Mouse (Mus musculus) left cerebral cortex, postnatal 10 days (tissue): ENCODE measurements around the gene Plek. TPM values are rescaled to one million over a fixed set of nuclear protein-coding genes. Genes with fewer than 3 reads are reported as not detected.
"Not testable (repeated sequence)": the region's sequence is repeated elsewhere in the genome, so short reads cannot be mapped to it uniquely, and the experiment has no call there.

Source experiments
- DNase-seq, 2 experiments: peaks; one replicate each; pipeline ENCODE4 v3.0.0; 2021 to 2022; ENCODE audit warnings: low spot score in 2 of 2, mixed read lengths in 1 of 2; ENCODE audit errors: extremely low spot score in 1 of 2
- intact Hi-C: fragments of 180-260 bp; cut with DNase I; formaldehyde crosslinking; loops from one replicate; pipeline ENCODE4 v1.15.1; 2025
- total RNA-seq, 2 experiments: library from RNA; stranded (reverse); gene quantifications; 2 replicates each; pipeline ENCODE4 v1.2.3; 2021

Plek gene
- total RNA-seq = 1 to 10 TPM; 5.4 to 5.5 TPM

DNA sequence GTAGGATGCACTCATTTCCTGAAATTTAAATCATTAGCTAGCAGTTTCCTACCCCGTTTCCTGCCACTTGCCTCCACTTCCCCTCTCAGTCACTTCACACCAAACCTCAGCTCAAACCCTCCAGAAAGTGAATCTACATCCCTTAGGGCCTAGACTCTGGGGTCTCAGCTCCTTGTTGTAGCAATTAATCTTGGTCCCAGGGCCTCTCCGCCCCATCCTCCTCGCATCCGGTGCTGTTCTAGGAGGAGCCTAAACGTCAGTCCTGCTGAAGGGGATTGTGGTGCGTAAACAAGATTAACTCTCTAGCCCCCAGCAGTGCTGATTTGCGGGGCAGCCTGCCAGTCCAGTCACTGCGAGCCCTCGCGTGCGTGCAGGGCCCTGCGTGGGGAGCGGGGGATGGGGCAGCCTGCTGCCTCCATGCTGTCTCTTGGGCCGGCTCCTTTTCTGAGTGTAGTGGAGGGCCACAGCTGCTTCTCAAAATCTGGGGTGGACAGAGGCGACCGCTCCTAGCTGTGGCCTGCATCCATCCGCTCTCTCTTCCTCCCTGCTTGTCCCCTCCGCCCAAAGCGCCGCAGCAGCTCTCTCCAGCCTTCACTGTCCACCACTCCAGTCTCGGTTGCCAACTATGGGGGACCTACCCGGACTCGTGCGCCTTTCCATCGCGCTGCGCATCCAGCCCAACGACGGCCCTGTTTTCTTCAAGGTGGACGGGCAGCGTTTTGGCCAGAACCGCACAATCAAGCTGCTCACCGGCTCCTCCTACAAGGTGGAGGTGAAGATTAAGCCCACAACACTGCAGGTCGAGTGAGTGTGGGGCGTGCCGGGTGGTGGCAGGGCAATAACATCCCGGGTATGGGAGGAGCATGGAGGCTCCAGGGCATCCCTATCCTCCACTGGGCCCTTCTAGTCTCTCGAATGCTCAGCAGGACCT lies at the start of gene Plek, which contains the start of gene Cnrip1:
TSS of gene Plek (minus strand) at position 837 of the 931 bp plus-strand sequence.
TSS of gene Cnrip1 (plus strand) at position 42 of the 931 bp plus-strand sequence.
- intact Hi-C loops = loop anchor here (5.0 kb wide), 1 partner anchor 80 kb away; no protein-coding TSS in a partner anchor

DNA sequence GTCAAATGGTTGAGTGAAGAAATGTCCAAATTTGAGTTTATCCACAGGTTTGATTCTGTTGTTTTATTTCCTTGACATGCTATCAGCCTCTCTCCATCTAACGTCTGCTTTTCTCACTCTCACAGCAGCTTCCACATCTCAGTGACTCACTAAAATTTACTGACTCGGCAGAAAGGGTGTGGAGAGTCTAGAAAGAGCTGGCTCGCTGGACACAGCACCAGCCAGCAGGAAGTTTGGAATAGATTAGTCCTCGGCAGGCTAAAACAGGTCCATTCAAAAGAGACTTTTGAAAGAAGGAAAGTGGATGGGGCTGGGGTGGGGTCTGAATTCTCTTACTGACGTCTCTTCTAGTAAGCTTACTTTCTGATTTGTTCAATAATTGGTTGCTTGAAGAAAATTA lies 33.9 kb upstream of the Plek start:
- DNase-seq = no peak
- intact Hi-C loops = no loop called here

More for the DNA sequence above, at the start of gene Plek, which contains the start of gene Cnrip1:
- peak; percentile 89 to 93 for DNase-seq

DNA sequence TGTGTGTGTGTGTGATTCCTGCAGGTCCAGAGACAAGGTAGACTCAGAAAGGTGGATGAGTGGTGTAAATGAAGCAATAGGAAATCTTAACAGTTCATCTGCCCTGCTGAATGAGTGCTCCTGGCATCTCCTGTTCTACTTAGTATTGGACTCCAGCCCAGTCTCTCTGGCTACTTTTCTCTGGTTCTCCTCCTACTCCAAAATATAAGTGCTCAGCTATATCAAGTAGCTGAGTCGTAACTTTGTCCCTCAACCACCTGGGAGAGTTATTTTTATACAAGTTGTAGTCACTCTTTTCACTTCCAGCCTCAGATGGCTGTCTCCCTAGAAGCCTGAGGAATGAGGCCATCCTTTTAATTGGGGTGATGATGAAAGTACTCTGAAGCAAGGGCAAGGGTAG lies 31.7 kb upstream of the Plek start:
- peak in 1 of 2 experiments; percentile 39 for DNase-seq
- intact Hi-C loops = loop anchor here (5.0 kb wide), 1 partner anchor 113 kb away; no protein-coding TSS in a partner anchor

DNA sequence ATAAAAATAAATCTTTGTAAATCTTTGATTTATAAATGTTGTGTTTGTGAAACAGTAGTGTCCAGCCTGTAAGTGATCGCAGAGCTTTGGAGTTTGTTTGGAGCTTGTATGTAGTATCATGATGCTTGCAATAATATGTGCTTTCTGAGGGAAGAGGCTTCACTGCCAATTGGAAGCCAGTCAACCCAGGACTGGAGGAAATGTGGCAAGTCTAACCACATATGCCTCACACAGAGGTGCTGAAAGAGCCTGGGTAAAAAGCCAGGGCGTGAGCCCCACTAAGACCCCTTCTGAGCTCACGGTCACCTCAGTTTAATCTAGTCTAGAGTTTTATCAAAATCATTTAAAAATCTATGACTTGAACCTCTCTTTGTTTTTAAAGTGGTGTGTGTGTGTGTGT lies 31.3 kb upstream of the Plek start:
- no peak for DNase-seq
- intact Hi-C loops = loop anchor here (5.0 kb wide), 1 partner anchor 114 kb away; no protein-coding TSS in a partner anchor

DNA sequence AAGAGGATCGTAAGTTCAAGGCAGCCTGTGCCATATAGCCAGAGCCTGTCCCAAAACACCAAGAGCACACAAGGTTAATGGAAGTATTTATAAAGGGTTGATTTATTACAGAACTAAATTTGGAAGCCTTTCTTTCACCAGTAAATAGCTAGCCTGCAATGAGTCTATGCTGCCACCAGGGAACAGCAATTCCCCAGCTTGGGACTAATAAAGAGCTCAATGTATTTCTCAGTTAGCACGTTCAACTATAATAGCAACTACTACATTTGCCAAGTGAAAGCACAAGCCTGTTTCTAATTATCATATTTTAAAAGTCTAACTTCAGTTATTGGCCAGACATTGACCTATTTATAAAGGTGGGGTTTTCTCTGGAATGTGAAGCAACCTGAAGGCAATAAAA lies 30.8 kb upstream of the Plek start:
- peak in 1 of 2 experiments; percentile 38 for DNase-seq
- intact Hi-C loops = loop anchor here (5.0 kb wide), 1 partner anchor 114 kb away; no protein-coding TSS in a partner anchor

DNA sequence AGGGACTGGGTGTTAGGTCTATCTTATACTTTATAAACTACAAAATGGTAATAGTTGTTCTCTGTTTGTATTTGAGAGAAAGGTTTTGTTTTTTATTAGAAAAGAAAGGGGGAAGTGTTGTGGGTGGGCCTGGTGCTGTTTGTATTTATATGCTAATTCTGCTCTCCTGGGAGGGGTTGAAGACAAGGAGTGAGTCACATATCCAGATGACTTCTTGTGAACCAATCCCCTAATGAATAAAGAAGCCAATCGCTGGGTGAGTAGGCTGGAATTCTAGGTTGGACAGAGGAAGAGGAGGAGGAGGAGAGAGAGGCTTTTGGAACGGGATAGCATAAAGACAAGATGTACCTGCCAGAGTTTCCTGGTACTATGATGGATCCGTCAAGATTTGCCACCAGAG lies 29.9 kb upstream of the Plek start:
- intact Hi-C loops = loop anchor here (5.0 kb wide), 1 partner anchor 115 kb away; no protein-coding TSS in a partner anchor
- no peak for DNase-seq

DNA sequence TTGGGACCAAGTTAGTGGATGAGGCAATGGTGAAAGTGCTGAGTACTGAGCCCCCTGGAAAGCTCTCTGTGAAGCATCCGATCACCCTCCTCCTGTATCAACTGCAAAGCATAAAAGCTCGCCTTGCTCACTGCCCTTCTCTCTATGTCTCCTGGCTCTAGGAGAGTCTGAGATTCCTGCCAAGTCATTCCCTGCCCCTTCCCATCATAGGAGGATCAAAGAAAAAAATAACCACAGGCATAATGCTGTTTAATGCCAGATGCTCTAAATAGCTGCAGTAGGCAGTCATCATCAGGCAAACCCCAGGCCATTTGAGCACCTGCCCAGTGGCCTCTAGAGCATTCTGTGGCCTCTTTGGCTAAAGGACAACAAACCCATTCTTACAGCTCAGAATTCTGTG lies 23.5 kb upstream of the Plek start:
- intact Hi-C loops = no loop called here
- DNase-seq = no peak

DNA sequence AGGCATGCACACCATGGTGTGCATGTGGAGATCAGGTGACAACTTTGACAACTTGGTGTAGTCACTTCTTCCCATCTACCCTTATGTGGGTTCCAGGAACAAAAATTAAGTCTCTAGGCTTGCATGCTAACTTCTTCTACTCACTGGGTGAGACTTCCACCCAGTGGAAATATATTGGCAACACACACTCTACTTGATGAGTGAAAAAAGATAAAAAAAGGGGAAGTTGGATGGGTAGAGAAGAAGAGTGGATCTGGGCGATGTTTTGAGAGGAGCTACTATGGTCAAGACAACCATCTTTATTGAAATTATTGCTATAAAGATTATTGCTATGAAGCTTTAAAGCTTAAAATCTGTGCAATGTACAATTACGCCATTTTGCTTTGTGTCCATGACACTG lies 17.2 kb upstream of the Plek start:
- intact Hi-C loops, DNase-seq: not testable (repeated sequence)

DNA sequence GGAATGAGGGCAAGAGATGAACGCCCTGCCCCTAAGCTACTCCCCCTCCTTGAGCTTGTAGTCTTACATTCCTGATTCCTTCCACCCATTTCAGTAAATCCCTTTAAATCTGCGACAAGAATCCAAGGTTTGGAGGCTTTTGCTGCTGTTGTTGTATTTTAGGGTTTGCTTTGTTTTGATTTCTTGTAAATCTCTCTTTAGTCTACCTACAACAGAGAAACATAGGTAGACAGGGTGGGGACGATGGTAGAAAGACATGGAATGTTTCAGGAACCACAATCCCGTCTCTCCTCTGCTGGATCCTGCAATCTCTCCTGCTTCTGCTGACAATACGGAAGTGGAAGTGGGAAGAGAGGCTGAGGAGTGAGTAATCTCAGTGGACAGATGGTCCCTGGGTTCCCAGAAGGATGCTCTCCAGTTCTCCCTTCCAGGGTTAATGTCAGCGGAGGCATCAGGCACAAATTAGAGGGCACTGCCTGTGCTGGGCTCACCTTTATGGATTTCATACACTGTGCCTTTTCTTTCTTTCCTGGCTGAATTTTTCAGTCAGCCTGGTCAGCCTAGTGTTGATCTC lies 382 bp upstream of the Plek start:
- intact Hi-C loops = loop anchor here (5.0 kb wide), 1 partner anchor 80 kb away; no protein-coding TSS in a partner anchor

DNA sequence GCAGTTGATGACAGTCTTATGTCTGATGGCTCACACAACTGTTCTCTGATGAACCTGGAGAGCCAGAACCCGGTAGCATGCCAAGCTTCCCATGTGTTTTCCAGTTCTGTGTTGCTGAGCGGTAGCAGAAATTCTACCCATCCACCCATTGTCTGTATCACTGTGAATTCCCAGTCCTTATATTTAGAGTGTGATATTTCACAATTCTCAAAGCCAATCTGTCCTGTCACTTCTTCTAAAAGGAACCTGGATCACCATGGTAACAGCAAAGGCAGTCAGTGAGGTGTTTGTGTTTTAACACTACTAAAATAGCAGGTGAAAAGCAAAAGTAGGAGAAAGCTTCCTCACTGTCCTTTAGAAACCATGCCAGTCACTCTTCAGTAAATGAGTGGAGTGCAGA lies 6.4 kb downstream of the Plek start:
- intact Hi-C loops = no loop called here

More for the DNA sequence above, 382 bp upstream of the Plek start:
- DNase-seq = no peak

DNA sequence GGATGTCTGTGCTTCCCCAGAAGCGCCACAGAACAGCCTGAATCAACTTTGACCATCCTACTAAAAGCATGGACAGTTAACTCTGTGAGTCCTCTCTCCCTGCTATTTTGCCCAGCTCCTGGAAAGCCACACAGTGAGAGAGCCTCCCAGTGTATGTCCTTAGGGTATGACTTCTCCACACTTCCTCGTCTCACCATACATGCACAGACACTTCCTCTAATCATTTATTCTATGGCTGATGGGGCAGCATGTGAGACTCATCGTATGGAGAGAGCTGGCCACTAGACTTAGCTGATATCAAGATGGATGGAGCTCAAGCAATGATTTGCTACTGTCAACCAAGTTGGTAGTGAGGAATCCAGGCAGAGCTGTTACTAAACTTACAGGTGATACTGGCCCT lies 28.2 kb downstream of the Plek start:
- no peak for DNase-seq
- intact Hi-C loops = no loop called here

More for the DNA sequence above, 6.4 kb downstream of the Plek start:
- peak in 1 of 2 experiments; percentile 57 for DNase-seq

DNA sequence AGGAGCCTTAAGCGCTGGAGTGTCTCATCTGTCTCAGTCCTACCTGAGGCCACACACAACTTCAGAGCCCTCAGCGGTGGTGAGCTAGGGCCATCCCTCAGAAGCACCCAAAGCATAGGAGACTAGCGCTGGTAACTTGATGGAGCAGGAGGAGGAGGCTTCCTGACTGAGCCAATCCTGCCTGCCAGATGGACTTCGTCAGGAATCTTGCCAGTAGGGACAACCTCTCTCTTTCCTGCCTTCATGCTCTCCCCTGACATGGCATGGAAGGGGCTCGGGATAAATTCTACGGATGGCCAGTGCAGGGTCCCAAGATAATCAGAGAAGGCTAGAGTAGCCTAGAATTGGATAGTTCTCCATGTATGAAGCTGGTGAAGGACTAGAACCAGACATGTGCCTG lies 29.0 kb downstream of the Plek start:
- DNase-seq = no peak
- intact Hi-C loops = no loop called here

DNA sequence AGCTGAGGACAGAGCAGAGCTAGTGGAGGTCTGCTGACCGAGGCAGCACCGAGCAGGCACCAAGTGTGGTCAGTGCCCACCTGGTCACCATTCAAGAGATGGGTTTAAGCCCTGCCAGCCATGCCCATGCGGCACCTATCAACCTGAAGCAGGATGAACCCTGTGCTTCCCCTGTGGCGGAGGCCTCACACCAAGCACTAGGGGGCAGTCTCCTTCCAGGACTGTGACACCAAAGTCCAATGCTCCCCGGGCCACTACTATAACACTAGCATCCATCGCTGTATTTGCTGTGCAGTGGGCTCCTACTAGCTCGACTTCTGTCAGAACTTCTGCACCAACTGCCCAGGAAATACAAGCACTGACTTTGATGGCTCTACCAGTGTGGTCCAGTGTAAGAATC lies 32.9 kb downstream of the Plek start:
- DNase-seq = no peak
- intact Hi-C loops = no loop called here

DNA sequence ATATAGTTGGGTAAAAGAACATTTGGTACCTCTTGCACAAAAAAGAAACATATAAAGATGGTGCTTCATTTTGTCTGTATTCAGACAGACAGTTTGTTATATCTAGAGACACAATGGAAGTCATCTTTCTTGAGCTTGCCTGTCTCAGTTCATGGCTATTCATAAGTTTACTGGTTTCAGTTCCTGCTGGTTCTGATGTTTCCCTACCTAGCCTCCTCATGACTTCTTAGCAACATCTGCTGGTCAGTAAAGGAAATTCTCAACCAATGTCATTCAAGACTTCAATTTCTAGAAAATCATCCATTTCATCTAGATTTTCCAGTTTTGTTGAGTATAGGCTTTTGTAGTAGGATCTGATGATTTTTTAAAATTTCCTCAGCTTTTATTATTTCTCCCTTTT lies 39.2 kb downstream of the Plek start:
- no peak for DNase-seq
- intact Hi-C loops = no loop called here

DNA sequence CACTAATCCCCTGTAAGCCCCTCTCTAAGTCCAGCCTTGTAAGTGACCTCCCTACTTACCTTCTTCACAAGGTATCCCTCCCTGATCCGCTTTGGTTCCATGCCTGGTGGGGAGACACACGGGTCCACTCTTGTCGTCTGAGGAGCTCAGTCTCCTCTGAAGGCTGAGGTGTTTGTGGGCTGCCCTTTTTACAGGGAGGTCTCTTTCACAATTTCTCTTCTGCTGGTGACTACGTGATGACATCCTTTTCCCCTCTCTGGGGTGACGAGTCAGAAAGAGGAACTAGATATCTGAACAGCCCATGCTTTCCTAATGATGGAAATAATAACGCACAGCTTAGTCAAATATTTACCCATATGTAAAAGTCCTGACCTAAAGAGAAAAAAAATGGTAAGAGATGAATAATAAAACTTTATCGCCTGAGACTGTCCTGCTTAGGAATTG lies 43.7 kb downstream of the Plek start:
- no peak for DNase-seq
- intact Hi-C loops = no loop called here

DNA sequence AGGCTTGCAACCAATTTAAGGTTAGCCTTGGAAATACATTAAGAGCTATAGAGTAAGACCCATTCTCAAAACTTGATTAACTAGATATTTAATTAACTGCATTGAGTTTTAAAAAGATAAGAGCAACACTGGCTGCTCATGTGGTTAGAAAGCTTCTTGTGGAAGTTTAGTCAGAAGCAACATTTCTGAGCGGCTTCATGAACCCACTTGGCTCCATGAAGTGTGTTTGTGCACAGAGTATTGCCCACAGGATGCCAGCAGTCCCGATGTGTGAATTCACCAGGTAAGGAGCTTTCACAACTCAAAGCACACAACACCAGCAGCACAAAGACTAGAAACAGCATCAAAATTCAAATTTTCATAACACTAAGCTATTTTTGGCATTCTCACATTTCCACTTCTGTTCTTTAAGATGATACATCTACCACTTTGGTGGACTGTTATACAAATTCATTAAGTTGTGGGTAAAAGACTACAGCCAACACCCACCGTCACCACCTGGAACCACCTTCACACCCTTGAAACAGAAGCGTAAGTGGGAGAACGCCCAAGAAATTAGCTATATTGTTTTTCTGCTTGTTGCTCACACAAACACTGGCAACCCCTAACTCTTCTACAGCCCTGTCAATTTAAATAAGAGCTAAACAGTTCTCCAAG lies 44.5 kb downstream of the Plek start:
- intact Hi-C loops = no loop called here
- DNase-seq = no peak

DNA sequence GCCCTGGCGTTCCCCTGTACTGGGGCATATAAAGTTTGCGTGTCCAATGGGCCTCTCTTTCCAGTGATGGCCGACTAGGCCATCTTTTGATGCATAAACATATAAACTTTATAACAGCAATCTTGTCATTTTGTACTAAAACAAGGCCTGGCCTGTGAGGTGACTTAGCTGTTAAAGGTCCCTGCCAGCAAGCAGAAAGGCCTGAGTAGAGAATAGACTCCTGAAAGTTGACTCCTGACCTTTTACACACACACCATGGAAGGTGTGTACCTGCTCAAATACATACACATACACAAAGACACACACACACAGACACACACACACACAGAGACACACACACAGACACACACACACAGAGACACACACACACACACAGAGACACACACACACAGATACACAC lies 45.7 kb downstream of the Plek start:
- intact Hi-C loops, DNase-seq: not testable (repeated sequence)

DNA sequence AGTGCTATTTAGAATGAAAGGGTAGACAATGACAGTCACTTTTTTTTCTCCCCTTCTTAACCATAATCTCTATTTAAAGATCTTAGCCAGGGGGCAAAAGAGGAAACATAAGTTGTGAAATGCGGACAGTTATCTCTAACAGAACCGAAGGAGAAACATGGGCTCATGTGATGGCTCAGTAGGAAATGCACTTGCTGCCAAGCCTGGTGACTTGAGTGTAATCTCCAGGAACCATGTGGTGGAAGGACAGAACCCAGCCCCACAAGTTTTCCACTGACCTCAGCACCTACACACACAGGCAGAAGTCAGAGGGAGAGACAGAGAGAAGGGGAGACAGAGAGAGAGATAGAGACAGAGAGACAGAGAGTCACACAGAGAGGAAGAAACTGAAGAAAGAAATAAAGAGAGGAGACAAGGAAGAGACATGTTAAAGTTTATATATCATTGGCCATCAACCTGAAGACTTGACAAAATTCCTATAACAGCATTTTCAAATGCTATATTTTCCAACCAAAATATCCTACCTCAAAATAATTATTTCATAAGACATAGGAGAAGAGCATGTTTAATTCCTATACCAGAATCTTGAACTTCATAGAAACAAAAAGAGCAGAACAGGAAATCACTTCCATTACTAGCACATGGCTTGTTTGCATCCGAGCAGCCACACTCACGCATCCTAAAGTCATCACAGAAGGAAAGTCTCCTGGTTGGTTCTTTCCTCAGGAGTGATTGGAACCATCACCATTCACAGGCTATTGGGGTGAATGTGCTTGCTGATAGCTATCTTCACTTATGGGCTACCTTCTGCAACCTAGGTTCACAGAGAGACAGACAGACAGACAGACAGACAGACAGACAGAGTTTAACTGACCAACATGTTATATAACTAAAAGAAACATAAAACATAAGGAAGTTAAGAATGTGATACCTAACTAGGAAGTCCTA lies 47.0 kb downstream of the Plek start:
- intact Hi-C loops = no loop called here
- DNase-seq = peak in 1 of 2 experiments; percentile 10
